Mouse (Mus musculus): ENCODE data around the gene Kctd20. TPM values are rescaled to one million over a fixed set of nuclear protein-coding genes. Genes with fewer than 3 reads are reported as not detected.
A peak's percentile ranks its signal among the peaks of the same experiment; 100 is the strongest.

The Kctd20 gene
- total and polyA plus RNA-seq, 3 experiments: 23.8 to 55.8 (median 55.7) TPM

DNA sequence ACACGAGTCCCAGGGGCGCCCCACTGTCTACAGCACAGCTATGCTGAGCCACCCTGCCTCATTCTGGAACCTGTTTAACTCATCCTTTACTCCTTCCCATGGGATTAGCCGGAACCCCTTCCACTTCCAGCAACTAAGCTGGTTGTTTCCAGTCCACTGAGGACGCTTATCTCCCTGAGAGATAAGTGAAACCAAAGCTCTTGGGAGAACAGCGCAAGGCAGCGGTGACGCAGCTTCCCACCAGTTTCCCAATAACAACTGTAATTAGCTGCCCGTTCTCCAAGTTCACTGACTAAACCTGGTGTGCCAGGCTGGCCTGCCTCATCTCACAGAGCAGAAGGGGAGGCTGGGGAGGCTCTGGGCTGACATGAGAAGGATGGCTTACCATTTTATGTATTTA lies 30.7 kb upstream of the Kctd20 start:
- no peaks in the 10 kb centered on the region for H3K4me1 ChIP-seq (ENCODE audit: control insufficient read depth, insufficient read depth, low read length)
- no peaks in the 10 kb centered on the region for H3K79me2 ChIP-seq (replicated peaks; ENCODE audit: control insufficient read depth, insufficient read depth, low read length)
- H3K27ac ChIP-seq: no peak overlapping the region; the same call in 1 of the 2 replicates
- no peak for DNase-seq
- no peaks in the 10 kb centered on the region for H3K27me3 ChIP-seq (ENCODE audit: control insufficient read depth, insufficient read depth, low read length)
- H3K36me3 ChIP-seq (ENCODE audit: control insufficient read depth, insufficient read depth, low read length): no peaks in the 10 kb centered on the region
- no peak overlapping the region for H3K4me3 ChIP-seq
- 28% methylated on average over 8 of the region's 8 CpGs for WGBS
- intact Hi-C loops (cut with DNase I): no loop called here
- H3K9ac ChIP-seq (ENCODE audit: low read depth, low read length): no peak overlapping the region
- TF ChIP-seq EP300 (IDR thresholded peaks at IDR 0.05; ENCODE audit: insufficient read depth, low read depth, low read length) (peak; percentile 47; the same call in 1 of the 2 replicates), POLR2A (IDR thresholded peaks at IDR 0.05; ENCODE audit: insufficient read depth, low read depth, low read length) (no peak)

- no peak overlapping the region for H3K27ac ChIP-seq
- DNase-seq: no peak
- intact Hi-C loops (cut with DNase I): no loop called here
- H3K36me3 ChIP-seq (ENCODE audit: control insufficient read depth, insufficient read depth, low read length): no peaks in the 10 kb centered on the region
- no peaks in the 10 kb centered on the region for H3K27me3 ChIP-seq (ENCODE audit: control insufficient read depth, insufficient read depth, low read length)
- no peaks in the 10 kb centered on the region for H3K79me2 ChIP-seq (replicated peaks; ENCODE audit: control insufficient read depth, insufficient read depth, low read length)
- TF ChIP-seq CTCF (IDR thresholded peaks at IDR 0.05): no peak
- no peak for TF ChIP-seq EP300 (IDR thresholded peaks at IDR 0.05; ENCODE audit: insufficient read depth, low read depth, low read length)
- no peak for TF ChIP-seq POLR2A (IDR thresholded peaks at IDR 0.05; ENCODE audit: insufficient read depth, low read depth, low read length)
- H3K4me1 ChIP-seq (ENCODE audit: control insufficient read depth, insufficient read depth, low read length): peaks cover 1% of the 10 kb centered on the region
- no peak overlapping the region for H3K9ac ChIP-seq (ENCODE audit: low read depth, low read length)
- WGBS: 57% methylated on average over 6 of the region's 6 CpGs
- H3K4me3 ChIP-seq: no peak overlapping the region
Observed at GRCm38 (mm10) chr17:28922096-28922495, 29.7 kb upstream of the Kctd20 start.

DNA sequence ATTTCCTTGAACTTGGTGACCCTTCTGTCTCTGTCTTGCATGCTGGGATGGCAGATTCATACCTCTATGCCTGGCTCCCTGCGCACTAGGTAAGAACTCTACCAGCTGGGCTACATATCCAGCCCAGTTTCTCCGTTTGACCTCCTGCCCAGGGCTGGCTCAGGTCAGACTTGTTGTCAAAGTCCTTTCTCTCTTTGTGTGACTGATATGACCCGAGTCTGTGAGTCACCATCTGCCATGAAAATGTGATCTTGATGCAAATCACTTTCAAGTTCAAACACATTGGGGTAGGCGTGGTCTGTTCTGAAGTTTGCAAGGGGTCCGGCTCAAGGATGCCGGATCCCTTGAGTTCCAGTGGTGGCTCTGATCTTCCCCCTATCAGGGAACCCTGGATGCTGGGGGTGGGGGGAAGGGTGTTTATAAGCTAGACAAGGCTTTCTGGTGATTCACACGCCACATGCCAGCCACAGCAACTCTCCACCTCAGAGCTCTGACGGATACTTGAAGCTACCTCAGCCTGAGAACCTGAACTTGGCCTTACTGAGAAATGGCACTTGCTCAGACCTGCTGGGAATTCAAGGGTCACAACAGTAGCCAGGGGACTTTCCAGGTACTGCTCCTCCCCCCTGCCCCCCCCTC lies 26.7 kb upstream of the Kctd20 start:
- no peak overlapping the region for H3K9ac ChIP-seq (ENCODE audit: low read depth, low read length)
- WGBS: 87% methylated on average over 8 of the region's 8 CpGs
- intact Hi-C loops (cut with DNase I): loop anchor here (5.0 kb wide), 3 partner anchors 123 to 233 kb away; partner anchors contain the start of genes Brpf3, Mapk14 and Slc26a8
- TF ChIP-seq CTCF (IDR thresholded peaks at IDR 0.05): no peak
- H3K36me3 ChIP-seq (ENCODE audit: control insufficient read depth, insufficient read depth, low read length): no peaks in the 10 kb centered on the region
- no peak overlapping the region for H3K4me3 ChIP-seq
- H3K4me1 ChIP-seq (ENCODE audit: control insufficient read depth, insufficient read depth, low read length): peaks cover 4% of the 10 kb centered on the region
- H3K27me3 ChIP-seq (ENCODE audit: control insufficient read depth, insufficient read depth, low read length): no peaks in the 10 kb centered on the region
- DNase-seq: no peak
- H3K79me2 ChIP-seq (replicated peaks; ENCODE audit: control insufficient read depth, insufficient read depth, low read length): no peaks in the 10 kb centered on the region
- H3K27ac ChIP-seq: no peak overlapping the region

DNA sequence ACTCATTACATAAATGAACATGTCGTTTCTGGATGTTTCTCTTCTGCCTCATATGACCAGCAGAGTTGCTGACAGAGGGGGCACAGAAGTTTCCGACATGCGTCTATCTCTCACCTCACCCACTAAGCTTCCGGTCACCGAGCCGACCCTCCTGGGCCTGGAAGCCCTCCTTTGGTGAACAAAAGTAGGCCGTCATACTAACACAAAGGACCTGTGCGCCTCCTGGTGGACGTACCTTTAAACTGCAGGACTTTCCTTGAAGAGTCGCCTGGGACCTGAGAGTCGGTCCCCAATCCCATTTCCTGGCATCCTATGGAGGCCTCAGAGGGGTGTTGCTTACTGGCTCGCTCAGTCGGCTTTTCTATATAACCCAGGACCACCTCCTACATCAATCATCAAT lies 25.4 kb upstream of the Kctd20 start:
- intact Hi-C loops (cut with DNase I): loop anchor here (1.0 to 5.0 kb wide), 6 partner anchors 22 to 234 kb away; partner anchors contain the start of genes Brpf3, Mapk14 and Slc26a8
- WGBS: 6% methylated on average over 13 of the region's 13 CpGs
- no peak overlapping the region for H3K27ac ChIP-seq
- H3K9ac ChIP-seq (ENCODE audit: low read depth, low read length): no peak overlapping the region
- no peak overlapping the region for H3K4me3 ChIP-seq
- peaks cover 10% of the 10 kb centered on the region for H3K4me1 ChIP-seq (ENCODE audit: control insufficient read depth, insufficient read depth, low read length)
- no peaks in the 10 kb centered on the region for H3K36me3 ChIP-seq (ENCODE audit: control insufficient read depth, insufficient read depth, low read length)
- peak; percentile 74 to 85 for DNase-seq
- H3K27me3 ChIP-seq (ENCODE audit: control insufficient read depth, insufficient read depth, low read length): no peaks in the 10 kb centered on the region
- TF ChIP-seq POLR2A (IDR thresholded peaks at IDR 0.05; ENCODE audit: insufficient read depth, low read depth, low read length): no peak
- TF ChIP-seq EP300 (IDR thresholded peaks at IDR 0.05; ENCODE audit: insufficient read depth, low read depth, low read length): peak; percentile 78; the same call in 1 of the 2 replicates
- no peak; the same call in 1 of the 2 replicates for TF ChIP-seq CTCF (IDR thresholded peaks at IDR 0.05)
- H3K79me2 ChIP-seq (replicated peaks; ENCODE audit: control insufficient read depth, insufficient read depth, low read length): no peaks in the 10 kb centered on the region

- H3K79me2 ChIP-seq (replicated peaks; ENCODE audit: control insufficient read depth, insufficient read depth, low read length): no peaks in the 10 kb centered on the region
- peaks cover 10% of the 10 kb centered on the region for H3K4me1 ChIP-seq (ENCODE audit: control insufficient read depth, insufficient read depth, low read length)
- no peak overlapping the region for H3K4me3 ChIP-seq
- no peak overlapping the region for H3K27ac ChIP-seq
- 41% methylated on average over 15 of the region's 15 CpGs for WGBS
- H3K9ac ChIP-seq (ENCODE audit: low read depth, low read length): no peak overlapping the region
- no peaks in the 10 kb centered on the region for H3K36me3 ChIP-seq (ENCODE audit: control insufficient read depth, insufficient read depth, low read length)
- peak; percentile 41 to 70 for DNase-seq
- intact Hi-C loops (cut with DNase I): loop anchor here (1.0 to 5.0 kb wide), 6 partner anchors 22 to 235 kb away; partner anchors contain the start of genes Brpf3, Mapk14 and Slc26a8
- TF ChIP-seq POLR2A (IDR thresholded peaks at IDR 0.05; ENCODE audit: insufficient read depth, low read depth, low read length): no peak
- TF ChIP-seq EP300 (IDR thresholded peaks at IDR 0.05; ENCODE audit: insufficient read depth, low read depth, low read length): no peak
- TF ChIP-seq CTCF (IDR thresholded peaks at IDR 0.05): peak; percentile 98
- no peaks in the 10 kb centered on the region for H3K27me3 ChIP-seq (ENCODE audit: control insufficient read depth, insufficient read depth, low read length)
Observed at GRCm38 (mm10) chr17:28926866-28927635, 24.7 kb upstream of the Kctd20 start.

DNA sequence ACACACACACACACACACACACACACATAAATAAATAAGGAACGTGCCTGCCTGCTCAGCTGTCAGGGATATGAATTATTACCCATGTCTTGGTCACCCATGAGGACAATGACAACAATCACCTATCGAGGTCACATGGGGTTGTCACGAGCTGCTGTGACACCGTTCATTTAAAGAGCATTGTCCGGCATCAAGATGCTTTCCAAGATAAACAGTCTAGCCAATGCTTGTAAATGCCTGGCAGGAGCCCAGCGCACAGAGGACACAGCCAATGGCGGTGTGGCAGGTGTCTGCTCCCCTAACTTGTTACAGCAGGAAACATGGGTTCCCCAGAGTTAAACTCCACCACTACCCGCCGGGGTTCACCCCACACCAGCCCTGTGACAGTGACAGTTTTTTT lies 23.7 kb upstream of the Kctd20 start:
- intact Hi-C loops (cut with DNase I): loop anchor here (5.0 kb wide), 3 partner anchors 126 to 236 kb away; partner anchors contain the start of genes Brpf3, Mapk14 and Slc26a8

More for the DNA sequence above, 23.7 kb upstream of the Kctd20 start:
- peak in 1 of 2 experiments; percentile 31 for DNase-seq
- WGBS: 53% methylated on average over 9 of the region's 9 CpGs
- H3K79me2 ChIP-seq (replicated peaks; ENCODE audit: control insufficient read depth, insufficient read depth, low read length): no peaks in the 10 kb centered on the region
- H3K9ac ChIP-seq (ENCODE audit: low read depth, low read length): no peak overlapping the region
- no peaks in the 10 kb centered on the region for H3K36me3 ChIP-seq (ENCODE audit: control insufficient read depth, insufficient read depth, low read length)
- H3K4me3 ChIP-seq: no peak overlapping the region
- TF ChIP-seq EP300 (IDR thresholded peaks at IDR 0.05; ENCODE audit: insufficient read depth, low read depth, low read length) (0 out of 2 replicates have a peak, but pooled peaks have one; percentile 47), CTCF (IDR thresholded peaks at IDR 0.05) (no peak), POLR2A (IDR thresholded peaks at IDR 0.05; ENCODE audit: insufficient read depth, low read depth, low read length) (no peak)
- H3K27me3 ChIP-seq (ENCODE audit: control insufficient read depth, insufficient read depth, low read length): no peaks in the 10 kb centered on the region
- H3K4me1 ChIP-seq (ENCODE audit: control insufficient read depth, insufficient read depth, low read length): peaks cover 10% of the 10 kb centered on the region
- H3K27ac ChIP-seq: no peak overlapping the region
